Mouse (Mus musculus): ENCODE data around the gene Rnf149. TPM values are rescaled to one million over a fixed set of nuclear protein-coding genes. Genes with fewer than 3 reads are reported as not detected.

Gene Rnf149
- total RNA-seq (2023), result 34.0 TPM

GRCm38 (mm10) chr1:39577253-39577705 lies at the start of gene Rnf149:
Gene Rnf149, minus strand, starts transcription at chr1:39577405.

GRCm38 (mm10) chr1:39534831-39535230 lies 42.4 kb downstream of the Rnf149 start, which contains the start of gene Cnot11:
Gene Cnot11, plus strand, starts transcription at chr1:39534992.

Other genes with a start within 250 kb of the Rnf149 start
- gene Rpl31, start 209.6 kb downstream of the Rnf149 start, total RNA-seq (2023), result 2,529 TPM
- 3.3 TPM for gene Tbc1d8, start 98.7 kb downstream of the Rnf149 start, total RNA-seq (2023)
- 27.4 TPM for gene Cnot11, start 42.4 kb downstream of the Rnf149 start, total RNA-seq (2023)
- gene Creg2, start 74.1 kb upstream of the Rnf149 start, total RNA-seq (2023), result not detected
- gene Rfx8, start 143.6 kb upstream of the Rnf149 start, total RNA-seq (2023), result not detected
- not detected for gene Gm3646, start 227.9 kb upstream of the Rnf149 start, total RNA-seq (2023)

All from CD4-positive naive resting alpha-beta T cell, adult 57 days (primary cell).